10 mouse cellular contexts compared by ENCODE assay signal in the genomic region with DNA sequence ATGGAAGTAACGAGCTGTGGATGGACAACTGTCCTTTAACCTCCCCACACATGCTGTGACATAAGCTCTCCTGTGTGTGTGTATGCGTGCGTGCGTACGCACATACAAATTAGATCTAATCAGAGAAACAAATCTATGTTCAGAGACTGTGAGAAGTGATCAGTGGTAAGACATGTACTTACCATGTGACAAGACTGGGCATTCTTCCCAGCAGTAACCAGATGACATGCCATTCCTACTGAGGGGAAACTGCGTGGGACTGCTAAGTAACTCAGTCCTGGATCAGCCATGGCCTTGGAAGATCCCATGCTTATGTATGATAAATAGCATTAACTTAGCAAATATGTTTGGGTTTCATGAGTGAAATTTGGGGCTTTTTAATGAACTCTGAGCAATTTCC. TPM values are rescaled to one million over a fixed set of nuclear protein-coding genes. Genes with fewer than 3 reads are reported as not detected.
DNase-seq lines count a peak whose midpoint lies in the region; ATAC-seq and TF ChIP-seq lines count a peak whose summit lies in the region.
"Had no signal": no experiment of that assay in that cellular context is flagged by ENCODE, and none has a peak within 500 bp of the region (broad histone marks: within the 10 kb centered on the region; RNA-seq: fewer than 3 reads in every experiment).

No protein-coding gene starts in this region.

- no peak overlapping the region for H3K9ac ChIP-seq in embryonic facial prominence, embryonic 13.5 days
- H3K9ac ChIP-seq in stomach, postnatal 0 days (ENCODE audit: low read length) = no peak overlapping the region
- H3K9ac ChIP-seq: lung, embryonic 15.5 days had no signal

- no peak overlapping the region for H3K4me2 ChIP-seq in embryonic facial prominence, embryonic 13.5 days
- no peak overlapping the region for H3K4me2 ChIP-seq in stomach, postnatal 0 days (replicated peaks; ENCODE audit: low read depth)
- H3K4me2 ChIP-seq: lung, embryonic 15.5 days had no signal

- H3K36me3 ChIP-seq in embryonic facial prominence, embryonic 13.5 days = peaks cover 46% of the 10 kb centered on the region
- H3K36me3 ChIP-seq in embryonic facial prominence, embryonic 10.5 days (replicated peaks) = peaks cover 68% of the 10 kb centered on the region
- peaks cover 4% of the 10 kb centered on the region; the same call in 1 of the 2 replicates for H3K36me3 ChIP-seq in stomach, postnatal 0 days (ENCODE audit: control insufficient read depth, insufficient read depth, low read length)

- H3K9me3 ChIP-seq in embryonic facial prominence, embryonic 13.5 days = no peaks in the 10 kb centered on the region
- no peaks in the 10 kb centered on the region for H3K9me3 ChIP-seq in embryonic facial prominence, embryonic 10.5 days
- H3K9me3 ChIP-seq in stomach, postnatal 0 days (ENCODE audit: control insufficient read depth, low read length) = no peaks in the 10 kb centered on the region
- H3K9me3 ChIP-seq: lung, embryonic 15.5 days had no signal

- H3K27me3 ChIP-seq in embryonic facial prominence, embryonic 13.5 days = no peaks in the 10 kb centered on the region
- no peaks in the 10 kb centered on the region for H3K27me3 ChIP-seq in embryonic facial prominence, embryonic 10.5 days (replicated peaks; ENCODE audit: low read depth, poor library complexity, severe bottlenecking)
- no peaks in the 10 kb centered on the region for H3K27me3 ChIP-seq in stomach, postnatal 0 days (ENCODE audit: control insufficient read depth, insufficient read depth, low read length)
- H3K27me3 ChIP-seq: lung, embryonic 15.5 days had no signal

- no peak overlapping the region for H3K4me3 ChIP-seq in embryonic facial prominence, embryonic 13.5 days
- H3K4me3 ChIP-seq in embryonic facial prominence, embryonic 10.5 days = no peak overlapping the region
- no peak overlapping the region for H3K4me3 ChIP-seq in stomach, postnatal 0 days (ENCODE audit: low read depth, low read length)
- H3K4me3 ChIP-seq: lung, embryonic 15.5 days had no signal

- no peak for DNase-seq in embryonic facial prominence, embryonic 10.5 days (ENCODE audit: low spot score)
- DNase-seq in kidney, postnatal 14 days = peak; percentile 34
- DNase-seq in kidney, adult 18-20 months = no peak
- peak; percentile 31 for DNase-seq in right cerebral cortex, adult 18-20 months
- no peak for DNase-seq in right cerebral cortex, postnatal 25 days
- no peak for DNase-seq in stomach, postnatal 0 days (ENCODE audit: low spot score)
- no peak for DNase-seq in B cell, adult 2 months
- DNase-seq: thymus, postnatal 14 days had no signal

- H3K27ac ChIP-seq in embryonic facial prominence, embryonic 13.5 days = 0 out of 2 replicates have a peak overlapping the region, but pooled peaks have one; percentile 48
- no peak overlapping the region for H3K27ac ChIP-seq in embryonic facial prominence, embryonic 10.5 days (replicated peaks)
- peak overlapping the region; percentile 5; the same call in 1 of the 2 replicates for H3K27ac ChIP-seq in stomach, postnatal 0 days (replicated peaks)
- H3K27ac ChIP-seq: lung, embryonic 15.5 days had no signal

- no peak for ATAC-seq in embryonic facial prominence, embryonic 13.5 days (ENCODE audit: insufficient number of reproducible peaks, insufficient read depth, low FRiP score, low TSS enrichment, low read depth)
- no peak for ATAC-seq in stomach, postnatal 0 days (ENCODE audit: low FRiP score, low TSS enrichment)

- no peak for TF ChIP-seq CTCF in stomach, postnatal 0 days (IDR thresholded peaks at IDR 0.05; ENCODE audit: low read depth)

- TF ChIP-seq EP300 in stomach, postnatal 0 days (optimal IDR thresholded peaks at IDR 0.05) = no peak

- peaks cover 13% of the 10 kb centered on the region for H3K4me1 ChIP-seq in embryonic facial prominence, embryonic 13.5 days
- H3K4me1 ChIP-seq in embryonic facial prominence, embryonic 10.5 days = no peaks in the 10 kb centered on the region
- H3K4me1 ChIP-seq in stomach, postnatal 0 days (replicated peaks; ENCODE audit: control insufficient read depth, insufficient read depth) = 0 out of 2 replicates have a peak, but pooled peaks cover 5% of the 10 kb centered on the region
- H3K4me1 ChIP-seq: lung, embryonic 15.5 days had no signal

- 89% methylated on average over 6 of the region's 6 CpGs for WGBS in embryonic facial prominence, embryonic 13.5 days
- 96% methylated on average over 6 of the region's 6 CpGs for WGBS in embryonic facial prominence, embryonic 10.5 days
- WGBS in stomach, postnatal 0 days = 84% methylated on average over 6 of the region's 6 CpGs

RNA-seq across cellular contexts. Expression of gene Grb2, which starts 23.5 kb away (rescaled TPM):
- 77.7 and 108 TPM in 2 replicates for polyA plus RNA-seq in embryonic facial prominence, embryonic 13.5 days (2015; fragmentation: Nextera tagmentation; extraction: Ambion mirVana)
- polyA plus RNA-seq in embryonic facial prominence, embryonic 10.5 days (2016; fragmentation: Nextera tagmentation; extraction: Ambion mirVana) = 73.5 and 76.0 TPM in 2 replicates
- polyA plus RNA-seq in stomach, postnatal 0 days (2015; fragmentation: Nextera tagmentation; extraction: Ambion mirVana) = 54.2 and 58.8 TPM in 2 replicates

RNA-seq across cellular contexts. Expression of gene Slc25a19, which starts 56.8 kb away (rescaled TPM):
- polyA plus RNA-seq in embryonic facial prominence, embryonic 13.5 days (2015; fragmentation: Nextera tagmentation; extraction: Ambion mirVana) = 25.0 and 28.0 TPM in 2 replicates
- 23.5 and 24.6 TPM in 2 replicates for polyA plus RNA-seq in embryonic facial prominence, embryonic 10.5 days (2016; fragmentation: Nextera tagmentation; extraction: Ambion mirVana)
- 12.5 and 14.0 TPM in 2 replicates for polyA plus RNA-seq in stomach, postnatal 0 days (2015; fragmentation: Nextera tagmentation; extraction: Ambion mirVana)

Comparison
In these comparisons a context has a peak if more than half of its experiments do, and no peak if none do; other contexts are left out.
1. DNase-seq: peak in kidney, postnatal 14 days (single experiment) and right cerebral cortex, adult 18-20 months (single experiment); none in embryonic facial prominence, embryonic 10.5 days (single experiment), kidney, adult 18-20 months (single experiment), right cerebral cortex, postnatal 25 days (single experiment), stomach, postnatal 0 days (single experiment) and B cell, adult 2 months (0 of 2).